Mouse (Mus musculus): ENCODE data around the gene Ankrd61. TPM values are rescaled to one million over a fixed set of nuclear protein-coding genes. Genes with fewer than 3 reads are reported as not detected.

The Ankrd61 gene
- polyA plus RNA-seq, 1 experiment from 2014 or later = 0.55 TPM

Other genes with a start within 250 kb of the Ankrd61 start
- 29.1 and 30.0 TPM in 2 replicates for gene Usp42, start 165.4 kb downstream of the Ankrd61 start, polyA plus RNA-seq (2014; fragmentation: Nextera tagmentation; extraction: Ambion mirVana)
- 48.0 and 52.9 TPM in 2 replicates for gene Eif2ak1, start 79.9 kb downstream of the Ankrd61 start, polyA plus RNA-seq (2014; fragmentation: Nextera tagmentation; extraction: Ambion mirVana)
- 86.7 and 87.4 TPM in 2 replicates for gene Aimp2, start 12.2 kb upstream of the Ankrd61 start, polyA plus RNA-seq (2014; fragmentation: Nextera tagmentation; extraction: Ambion mirVana)
- gene Pms2, start 12.3 kb upstream of the Ankrd61 start, polyA plus RNA-seq (2014; fragmentation: Nextera tagmentation; extraction: Ambion mirVana) = 25.8 and 29.3 TPM in 2 replicates
- 1.6 and 2.5 TPM in 2 replicates for gene Gm42421, start 30.5 kb upstream of the Ankrd61 start, polyA plus RNA-seq (2014; fragmentation: Nextera tagmentation; extraction: Ambion mirVana)
- gene Rsph10b, start 35.4 kb upstream of the Ankrd61 start, polyA plus RNA-seq (2014; fragmentation: Nextera tagmentation; extraction: Ambion mirVana) = 3.9 and 4.5 TPM in 2 replicates
- 83.0 and 83.3 TPM in 2 replicates for gene Ccz1, start 117.2 kb upstream of the Ankrd61 start, polyA plus RNA-seq (2014; fragmentation: Nextera tagmentation; extraction: Ambion mirVana)
- not detected in 2 replicates for gene Ocm, start 129.0 kb upstream of the Ankrd61 start, polyA plus RNA-seq (2014; fragmentation: Nextera tagmentation; extraction: Ambion mirVana)
- 10.8 and 11.2 TPM in 2 replicates for gene Lmtk2, start 202.8 kb upstream of the Ankrd61 start, polyA plus RNA-seq (2014; fragmentation: Nextera tagmentation; extraction: Ambion mirVana)